Mouse (Mus musculus) left cerebral cortex, postnatal 25 days (tissue): ENCODE results near the gene 3110009E18Rik. TPM values are rescaled to one million over a fixed set of nuclear protein-coding genes. Genes with fewer than 3 reads are reported as not detected.

Source experiments
- DNase-seq, 2 experiments: peaks; one replicate each; pipeline ENCODE4 v3.0.0; 2022; ENCODE audit warnings: low spot score in 2 of 2, mixed read lengths in 1 of 2
- intact Hi-C: fragments of 180-260 bp; cut with DNase I; formaldehyde crosslinking; loops from one replicate; pipeline ENCODE4 v1.15.1; 2025
- total RNA-seq, 2 experiments: library from RNA; stranded (reverse); gene quantifications; 2 replicates each; pipeline ENCODE4 v1.2.3; 2021

The 3110009E18Rik gene
- 1 to 10 TPM; 6.7 to 7.4 TPM for total RNA-seq

DNA sequence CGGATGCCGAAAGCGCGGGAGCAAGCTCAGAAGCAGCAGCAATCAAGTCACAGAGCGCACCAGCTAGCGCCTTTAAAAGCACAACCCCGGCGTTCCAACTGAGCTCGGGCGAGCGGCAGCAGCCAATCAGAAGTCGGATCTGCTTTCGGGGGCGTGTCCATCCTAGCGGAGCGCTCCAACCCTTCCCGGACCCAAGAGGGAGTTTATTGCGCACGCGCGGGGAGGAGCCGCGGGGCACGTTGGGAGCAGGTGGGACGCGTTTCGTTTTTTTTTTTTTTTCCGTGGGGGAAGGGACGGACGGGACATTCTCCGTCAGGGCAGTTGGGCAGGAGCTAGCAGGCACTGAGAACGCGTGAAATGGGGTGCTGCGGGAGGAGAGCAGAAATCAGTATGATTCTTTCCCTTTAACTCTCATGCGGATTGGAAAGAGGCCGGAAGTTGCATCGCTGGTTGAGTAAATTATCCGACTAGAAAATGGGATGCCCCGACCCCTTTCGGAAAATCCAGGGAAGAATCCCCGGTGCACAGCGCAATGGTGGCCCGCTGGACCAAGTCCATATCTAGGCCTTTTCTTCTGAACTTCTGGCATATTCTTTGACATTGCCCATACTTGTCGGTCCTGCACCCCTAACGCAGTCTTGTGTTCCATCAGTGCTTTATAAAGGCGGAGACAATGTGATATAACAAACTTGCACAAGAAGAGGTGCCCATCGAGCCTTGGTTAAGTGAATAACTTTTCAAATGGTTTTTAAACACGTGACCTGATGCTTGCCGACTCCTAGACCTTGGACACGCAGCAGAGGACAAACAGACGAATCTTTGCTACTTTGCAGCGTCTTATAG, at the start of gene 3110009E18Rik, which contains the start of gene Dbi:
Gene 3110009E18Rik, plus strand, starts transcription at position 219 of the 843 bp plus-strand sequence.
Gene Dbi, minus strand, starts transcription at position 110 of the 843 bp plus-strand sequence.
- intact Hi-C loops, result no loop called here
- DNase-seq, result peak; percentile 96 to 99

DNA sequence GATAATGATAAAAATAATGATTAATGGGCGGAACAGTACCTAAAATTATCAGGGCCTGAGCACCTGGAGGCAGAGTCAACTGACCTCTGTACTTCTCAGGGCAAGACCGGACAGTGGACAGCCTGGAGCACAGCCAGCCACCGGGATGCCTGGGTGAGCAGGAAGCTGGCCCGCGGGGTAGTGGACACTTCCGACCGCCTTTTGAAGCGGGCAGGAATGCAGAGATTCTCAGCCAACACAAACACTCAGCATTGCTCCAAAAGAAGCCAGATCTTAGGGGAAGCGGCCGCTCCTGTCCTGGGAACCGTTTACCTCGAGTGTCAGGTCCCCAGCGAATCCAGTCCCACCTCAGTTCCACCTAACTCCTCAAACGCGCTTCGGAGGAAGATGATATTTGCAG, 48.1 kb upstream of the 3110009E18Rik start:
- DNase-seq, result no peak
- intact Hi-C loops, result no loop called here

DNA sequence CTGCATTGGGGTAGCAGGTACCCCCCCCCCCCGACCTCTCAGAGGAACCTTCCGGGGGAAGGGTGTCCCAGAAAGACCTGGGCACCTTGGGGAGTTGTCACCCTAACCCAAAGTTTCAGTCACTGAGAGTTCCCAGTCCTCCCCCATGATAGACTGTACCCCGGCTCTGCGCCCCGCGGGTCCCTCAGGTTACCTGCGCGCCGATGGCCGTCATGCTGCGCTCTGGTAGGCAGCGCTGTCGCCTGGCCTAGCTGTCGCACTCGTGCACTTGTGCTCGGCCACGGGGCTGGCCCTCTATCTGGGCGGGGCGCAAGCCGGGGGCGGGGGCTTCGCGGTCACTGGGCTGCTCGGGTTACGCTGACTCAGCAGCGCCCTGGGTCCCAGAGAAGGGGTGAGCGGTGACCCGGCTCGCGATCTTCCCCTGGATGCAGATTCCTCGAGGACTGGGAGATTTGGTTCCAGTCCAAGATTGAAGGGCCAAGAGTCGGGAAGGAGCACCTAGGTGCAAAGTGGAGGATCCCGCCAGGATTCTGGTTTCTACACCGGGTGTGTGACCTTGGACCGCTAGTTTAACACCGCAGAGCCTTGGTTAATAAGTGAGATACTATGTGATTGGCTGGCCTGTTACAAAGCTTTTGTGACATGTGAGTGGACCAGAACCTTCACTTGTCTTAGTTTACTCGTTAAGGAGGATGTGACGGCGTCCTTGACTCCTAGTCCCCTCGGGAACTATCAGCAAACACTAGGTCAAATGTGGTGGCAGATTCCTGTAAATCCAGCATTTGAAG, 47.3 kb upstream of the 3110009E18Rik start, which contains the start of gene Tmem37:
Gene Tmem37, minus strand, starts transcription at position 556 of the 788 bp plus-strand sequence.
- peak; percentile 21 to 33 for DNase-seq
- intact Hi-C loops, result no loop called here

DNA sequence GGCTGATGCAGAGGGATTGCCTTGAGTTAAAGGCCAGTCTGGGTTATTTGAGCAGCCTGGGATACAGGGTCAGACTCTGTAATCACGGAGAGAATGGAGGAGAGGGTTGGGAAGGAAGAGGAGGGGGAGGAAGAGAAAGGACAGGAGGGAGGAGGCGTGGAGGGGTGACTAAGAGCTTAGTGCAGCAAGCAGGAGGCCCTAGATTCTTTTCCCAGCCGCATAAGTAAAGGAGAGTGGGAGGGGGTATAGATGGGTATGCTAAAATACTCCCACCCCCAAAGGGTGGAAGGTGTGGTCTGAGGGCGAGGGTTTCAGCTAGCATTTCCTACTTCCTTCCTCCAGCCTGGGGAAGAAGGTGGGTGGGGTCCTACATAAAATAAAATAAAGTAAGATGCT, 46.7 kb upstream of the 3110009E18Rik start:
- intact Hi-C loops, result no loop called here

DNA sequence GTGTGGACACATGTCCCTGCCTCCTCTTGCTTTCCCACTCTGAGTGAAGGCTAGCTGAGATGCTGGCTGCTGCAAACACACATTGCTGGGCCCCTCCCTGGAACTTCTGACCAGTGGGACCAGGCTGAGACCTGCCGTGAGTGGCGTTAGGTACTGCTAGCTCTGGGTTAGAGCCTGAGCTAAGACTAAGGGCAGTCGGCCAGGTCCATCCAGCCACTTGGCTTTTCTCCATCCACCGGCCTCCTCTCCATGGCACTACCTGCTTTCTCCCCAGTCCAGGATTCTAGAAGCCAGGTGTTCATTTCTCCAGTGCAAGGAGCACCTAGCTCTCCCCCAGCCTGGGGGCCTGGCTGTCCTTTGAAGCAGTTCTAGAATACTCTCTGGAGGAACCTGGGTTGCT, 46.1 kb upstream of the 3110009E18Rik start:
- intact Hi-C loops, result no loop called here
- no peak for DNase-seq

More for the DNA sequence above, 46.7 kb upstream of the 3110009E18Rik start:
- DNase-seq, result peak in 1 of 2 experiments; percentile 50

DNA sequence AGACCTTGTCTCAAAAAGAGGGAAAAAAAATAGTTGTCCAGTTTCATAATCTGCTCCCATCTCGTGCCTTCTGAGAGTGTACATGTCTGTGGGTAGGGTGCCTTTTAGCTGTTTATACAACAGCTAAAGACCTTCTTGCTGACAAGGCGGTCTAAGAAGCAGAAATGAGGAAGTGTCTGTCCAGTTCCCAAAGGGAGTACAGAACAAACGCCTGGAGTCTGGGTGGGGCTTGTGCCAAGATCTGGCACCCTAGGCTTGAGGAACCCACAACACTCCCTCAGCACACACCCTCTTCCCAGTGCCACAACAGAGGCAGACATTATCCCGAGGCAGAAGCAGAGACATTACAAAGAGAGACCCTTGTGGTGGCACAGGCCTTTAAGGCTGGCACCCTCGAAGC, 45.5 kb upstream of the 3110009E18Rik start:
- intact Hi-C loops, result no loop called here
- DNase-seq, result peak in 1 of 2 experiments; percentile 24

DNA sequence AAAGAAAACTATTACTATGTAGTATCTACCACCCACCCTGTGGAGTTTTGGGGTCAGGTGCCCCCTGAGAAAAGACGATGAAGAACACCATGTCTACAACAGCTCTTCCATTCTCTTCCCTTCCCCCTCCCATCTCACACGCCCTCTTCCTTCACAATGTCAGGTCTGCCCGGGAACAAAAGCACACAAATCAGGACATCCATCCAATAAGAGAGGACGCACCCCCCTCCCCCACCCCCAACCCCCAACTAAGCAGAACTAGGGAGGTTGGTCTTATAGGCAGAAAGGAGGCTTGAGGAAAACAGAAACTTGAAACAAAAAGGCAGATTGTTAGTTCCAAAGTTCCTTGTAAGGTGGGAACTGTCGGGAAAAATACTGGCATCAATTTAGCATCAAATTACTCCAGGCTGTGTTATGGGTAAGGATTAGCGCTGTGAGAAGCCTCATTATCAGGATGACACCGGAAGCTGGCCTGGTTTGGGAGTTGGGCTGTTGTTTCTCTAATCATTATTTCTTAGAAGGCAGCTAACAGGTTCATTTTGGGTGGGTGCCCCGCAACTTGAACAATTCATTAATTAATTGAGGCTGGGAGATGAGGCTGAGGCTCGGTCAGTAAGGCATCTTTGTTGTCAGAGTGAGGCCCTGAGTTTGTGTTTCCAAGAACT, 43.1 kb upstream of the 3110009E18Rik start:
- intact Hi-C loops, result no loop called here
- DNase-seq, result no peak

DNA sequence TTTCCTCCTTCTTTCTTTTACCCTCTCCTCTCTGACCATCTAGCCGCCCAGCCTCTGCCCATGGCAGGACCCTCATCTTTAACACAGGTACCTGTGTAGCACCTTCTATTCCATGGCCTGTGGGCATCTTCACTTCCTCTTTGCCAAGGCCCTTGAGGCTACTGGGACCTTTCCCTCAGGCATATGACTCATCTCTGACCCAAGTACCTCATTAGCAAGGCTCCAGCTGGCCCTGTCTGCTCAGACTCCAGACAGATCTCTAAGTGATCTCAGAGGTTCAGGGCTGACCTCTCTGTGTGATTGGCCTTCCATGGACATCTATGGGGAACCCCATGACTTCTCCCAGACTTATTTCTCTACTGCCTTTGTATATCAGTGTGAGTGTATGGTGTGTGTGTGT, 40.4 kb upstream of the 3110009E18Rik start:
- DNase-seq, result no peak
- intact Hi-C loops, result no loop called here

DNA sequence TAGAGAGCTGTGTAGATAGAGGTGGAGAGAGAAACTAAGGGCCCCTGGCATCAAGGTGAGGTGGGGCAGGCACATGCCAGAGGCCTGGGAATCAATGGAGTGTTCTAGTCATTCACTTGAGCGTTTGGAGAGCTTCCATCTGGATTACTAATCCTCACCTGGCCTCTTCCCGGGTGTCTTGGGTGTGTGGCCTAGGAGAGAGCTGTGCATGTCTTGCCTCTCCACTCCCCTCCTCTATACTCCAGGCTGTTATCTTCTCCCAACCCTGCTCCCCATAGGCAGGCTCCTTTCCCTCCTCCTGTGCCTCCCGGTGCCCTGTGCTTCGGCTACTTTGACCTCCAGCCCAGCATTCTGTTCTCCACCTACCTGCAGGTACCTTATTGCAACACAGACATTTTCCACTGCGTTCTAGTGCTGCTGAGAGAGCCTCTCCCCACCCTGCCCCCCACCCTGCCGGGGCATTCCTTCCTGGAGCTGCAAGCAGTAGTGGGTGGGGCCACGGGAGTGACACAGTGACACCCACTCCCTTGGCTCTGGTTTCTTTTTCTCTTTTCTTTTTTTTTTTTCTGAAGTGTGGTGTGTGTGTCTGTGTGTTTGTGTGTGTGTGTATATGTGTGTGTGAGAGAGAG, 37.9 kb upstream of the 3110009E18Rik start:
- no peak for DNase-seq
- intact Hi-C loops, result no loop called here

DNA sequence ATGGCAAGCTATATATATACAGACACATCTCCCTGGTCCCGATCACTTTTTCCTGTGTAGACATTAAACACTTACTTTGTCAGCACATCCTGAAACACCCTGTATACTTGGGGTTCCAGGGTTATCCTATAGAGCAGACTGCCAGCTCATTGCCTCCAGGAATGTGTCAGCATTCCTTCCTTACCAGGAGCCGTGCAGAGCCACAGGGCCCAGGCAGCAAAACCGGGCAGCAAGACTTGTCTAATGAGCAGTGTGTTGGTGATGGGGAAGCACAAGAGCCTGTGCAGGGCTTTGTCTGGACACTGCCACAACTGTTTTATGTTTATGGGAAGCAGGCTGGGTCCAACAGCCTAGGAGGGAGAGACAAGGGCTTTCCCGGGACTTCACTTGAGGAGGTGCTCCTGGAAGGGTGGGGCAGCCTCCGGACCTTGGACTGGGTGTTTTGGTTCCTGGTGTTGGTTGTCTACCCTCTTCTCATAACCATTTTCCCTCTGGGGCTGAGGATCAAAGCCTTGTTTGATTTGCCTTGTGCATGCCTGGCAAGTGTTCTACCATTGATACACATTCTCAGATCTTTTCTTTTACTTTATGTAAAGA, 37.0 kb upstream of the 3110009E18Rik start:
- intact Hi-C loops, result no loop called here
- no peak for DNase-seq

DNA sequence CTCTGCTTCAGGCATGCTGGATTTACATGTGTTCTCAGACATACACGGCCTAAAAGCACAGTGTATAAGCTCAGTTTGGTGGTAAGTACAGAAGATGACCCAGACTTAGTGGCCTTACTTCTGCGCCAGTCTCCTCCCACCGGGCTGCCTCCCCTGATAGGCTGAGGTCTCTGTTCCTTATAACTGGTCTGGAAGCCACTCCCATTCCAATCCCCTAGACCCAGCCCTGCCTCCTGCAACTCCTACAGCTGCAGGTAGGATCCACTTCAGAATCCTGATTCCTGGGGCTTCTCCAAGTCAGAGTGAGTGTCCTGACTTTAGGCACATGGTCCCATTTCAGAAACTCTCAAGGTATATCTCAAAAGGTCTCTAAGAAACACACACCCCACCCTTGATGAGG, 35.3 kb upstream of the 3110009E18Rik start:
- intact Hi-C loops, result no loop called here
- no peak for DNase-seq

DNA sequence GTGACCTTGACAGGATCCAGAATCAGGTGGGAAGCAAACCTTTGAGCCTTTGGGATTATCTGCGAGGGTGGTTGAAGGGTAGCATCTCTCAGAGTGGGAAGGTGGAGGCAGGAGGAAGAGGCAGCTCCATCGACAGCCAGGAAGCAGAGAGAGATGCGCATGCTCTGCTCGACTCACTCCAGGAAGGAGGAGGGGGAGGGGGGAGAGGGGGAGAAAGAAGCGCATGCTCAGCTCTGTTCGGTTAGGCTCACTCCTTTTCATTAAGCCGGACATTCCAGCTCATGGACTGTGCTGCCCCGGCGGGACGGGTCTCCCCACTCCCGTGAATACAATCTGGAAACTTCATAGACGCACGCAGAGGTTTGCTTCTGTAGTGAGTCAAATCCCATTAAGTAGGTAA, 34.3 kb upstream of the 3110009E18Rik start:
- no peak for DNase-seq
- intact Hi-C loops, result no loop called here

DNA sequence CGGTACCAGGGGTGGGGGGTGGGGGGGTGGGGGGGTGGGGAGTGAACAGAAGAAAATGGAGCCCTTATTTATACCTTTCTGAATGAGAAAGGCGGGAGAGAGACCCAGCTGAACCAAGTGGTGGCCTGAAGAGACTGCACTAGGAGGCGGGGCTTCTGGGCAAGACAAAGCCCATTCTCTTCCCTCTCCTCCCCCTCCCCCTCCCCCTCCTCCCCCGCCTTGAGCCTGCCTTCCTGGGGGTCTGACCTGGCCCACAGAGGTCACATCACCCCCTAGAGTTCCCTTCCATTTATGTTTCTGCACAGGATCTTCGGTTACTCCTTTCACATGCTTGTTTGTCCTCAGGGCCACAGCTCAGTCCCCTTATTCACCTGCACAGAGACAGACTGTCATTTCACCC, 31.8 kb upstream of the 3110009E18Rik start:
- DNase-seq, result no peak
- intact Hi-C loops, result no loop called here

DNA sequence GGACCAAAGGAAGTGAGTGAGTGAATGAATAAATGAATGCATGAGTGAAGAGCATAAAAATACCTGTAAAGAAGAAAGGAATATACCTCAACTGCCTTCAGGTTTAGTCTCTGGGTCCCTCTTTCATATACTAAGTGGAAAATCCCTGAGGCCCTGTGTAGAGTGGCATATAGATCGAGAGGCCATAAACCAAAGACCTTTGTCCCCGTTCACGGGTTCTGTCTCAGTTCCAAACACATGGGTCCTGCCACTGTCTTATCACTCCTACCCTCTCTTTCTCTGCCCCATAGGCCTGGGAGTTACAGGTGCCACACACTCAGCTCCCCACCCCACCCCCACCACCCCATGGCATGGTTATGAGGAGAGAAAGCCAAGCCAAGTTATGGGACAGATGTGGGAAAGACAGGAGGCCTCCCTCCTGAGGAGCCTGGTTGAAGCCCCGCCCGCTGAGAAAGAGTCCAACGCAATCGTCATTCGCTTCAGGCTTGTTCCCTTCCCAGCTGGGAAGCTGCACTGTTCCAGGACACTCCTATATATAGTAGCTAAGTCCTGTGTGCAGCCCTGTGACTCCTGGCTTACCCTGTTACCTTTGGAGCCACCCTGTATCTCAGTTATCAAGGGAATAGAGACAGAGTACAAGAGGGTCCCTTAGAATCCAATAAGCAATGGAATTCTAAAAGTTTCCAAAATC, 30.0 kb upstream of the 3110009E18Rik start:
- intact Hi-C loops, result loop anchor here (10.0 kb wide), 1 partner anchor 464 kb away; no protein-coding TSS in a partner anchor
- DNase-seq, result no peak

DNA sequence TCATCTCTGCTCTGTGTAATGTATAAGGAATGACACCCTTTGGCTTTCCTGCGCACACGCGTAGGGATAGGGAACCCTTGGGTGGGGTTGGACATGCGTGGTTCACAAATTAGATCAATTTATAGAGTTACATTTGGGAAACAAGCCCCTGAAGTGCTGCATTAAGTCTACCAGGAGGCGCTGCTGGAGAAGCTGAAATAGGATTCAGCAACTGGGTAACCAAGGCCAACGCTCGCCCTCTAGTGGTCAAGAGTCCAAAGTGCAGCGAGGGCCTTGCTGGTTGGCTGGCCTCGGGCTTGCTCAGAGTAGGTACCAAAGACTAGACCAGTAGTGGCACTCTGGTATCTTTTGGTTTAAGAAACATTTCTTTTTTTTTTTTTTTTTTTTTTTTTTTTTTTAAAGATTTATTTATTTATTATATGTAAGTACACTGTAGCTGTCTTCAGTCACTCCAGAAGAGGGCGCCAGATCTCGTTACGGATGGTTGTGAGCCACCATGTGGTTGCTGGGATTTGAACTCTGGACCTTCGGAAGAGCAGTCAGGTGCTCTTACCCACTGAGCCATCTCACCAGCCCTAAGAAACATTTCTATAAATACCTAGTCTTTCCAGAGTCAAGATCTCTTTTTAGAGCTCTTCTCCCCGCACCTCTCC, 27.4 kb upstream of the 3110009E18Rik start:
- intact Hi-C loops, result loop anchor here (1.0 to 10.0 kb wide), 2 partner anchors 60 to 461 kb away; no protein-coding TSS in a partner anchor
- DNase-seq, result peak; percentile 87 to 91

DNA sequence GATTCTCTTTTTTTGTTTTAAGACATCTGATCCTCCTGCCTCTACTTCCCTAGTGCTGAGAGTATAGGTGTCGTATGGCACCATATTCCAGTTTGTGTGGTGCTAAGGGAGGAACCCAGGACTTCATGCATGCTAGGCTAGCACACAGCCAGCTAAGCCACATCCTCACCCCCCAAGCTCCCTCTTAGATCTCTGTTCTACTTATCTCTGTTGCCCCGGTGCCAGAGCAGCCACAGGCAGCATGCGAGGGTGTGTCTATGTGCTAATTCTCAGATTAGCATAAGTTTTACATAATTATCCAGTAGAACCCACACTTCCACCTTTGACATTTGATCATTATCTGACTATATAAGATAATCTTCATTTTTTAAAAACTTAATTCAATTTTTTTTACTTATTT, 26.1 kb upstream of the 3110009E18Rik start:
- DNase-seq, result no peak
- intact Hi-C loops, result loop anchor here (10.0 kb wide), 1 partner anchor 460 kb away; no protein-coding TSS in a partner anchor

DNA sequence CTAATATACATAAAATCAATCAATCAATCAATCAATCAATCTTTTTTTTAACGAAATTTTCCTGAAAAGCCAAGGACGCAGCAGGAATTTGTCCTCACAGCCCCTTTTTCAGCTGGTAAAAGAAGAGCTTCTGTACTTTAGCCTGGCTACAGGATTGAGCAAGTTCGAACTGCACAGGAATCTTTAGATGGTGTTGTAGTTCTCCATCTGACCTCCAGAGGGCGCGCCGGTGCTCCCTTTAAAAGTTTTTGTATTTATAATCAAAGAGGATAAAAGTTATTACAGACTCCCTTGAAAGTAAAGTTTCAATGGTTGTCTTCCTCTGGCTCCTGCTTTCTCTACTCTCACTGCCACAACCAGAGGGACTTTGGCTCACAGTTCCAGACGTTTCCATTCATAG, 22.7 kb upstream of the 3110009E18Rik start:
- intact Hi-C loops, result loop anchor here (2.0 to 10.0 kb wide), 3 partner anchors 48 to 456 kb away; no protein-coding TSS in a partner anchor
- peak; percentile 75 to 76 for DNase-seq

DNA sequence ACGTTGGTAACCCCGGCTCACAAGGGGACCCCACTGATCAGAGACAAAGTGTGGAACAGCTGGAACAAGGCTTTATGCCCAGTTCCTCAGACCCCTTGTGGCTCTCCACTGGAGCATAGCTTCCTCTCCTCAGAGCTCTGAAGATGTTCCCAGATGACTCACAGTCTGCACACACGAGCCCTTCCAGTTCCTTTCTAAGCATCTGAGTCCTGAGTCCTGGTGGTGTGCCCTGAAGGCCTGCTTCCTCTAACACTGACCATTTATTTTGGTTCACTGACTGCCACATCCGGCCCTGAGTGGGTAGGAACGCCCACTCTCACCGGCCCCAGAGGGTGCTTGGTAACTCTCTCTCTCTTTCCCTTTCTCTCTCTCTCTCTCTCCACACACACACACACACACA, 21.5 kb upstream of the 3110009E18Rik start:
- intact Hi-C loops, result loop anchor here (2.0 to 10.0 kb wide), 3 partner anchors 47 to 455 kb away; no protein-coding TSS in a partner anchor
- DNase-seq, result peak in 1 of 2 experiments; percentile 59
